Mouse (Mus musculus) liver, postnatal 0 days (tissue): ENCODE results near the gene Lrrc8a. TPM values are rescaled to one million over a fixed set of nuclear protein-coding genes. Genes with fewer than 3 reads are reported as not detected.

Experiments used
- ATAC-seq: fragments of 200-750 bp; cut with Nextera tagmentation; 2 replicates; pipeline ENCODE4 v1.8.0; 2017; ENCODE audit warnings: mild to moderate bottlenecking, moderate library complexity
- DNase-seq: peaks from one replicate; pipeline ENCODE4 v3.0.0-alpha.2; 2016
- H3K27ac ChIP-seq: fragments of 300-500 bp; sonication (generic); 2 replicates; pipeline ENCODE4 v1.5.1; 2014; ENCODE audit warnings: antibody characterized with exemption, moderate library complexity, mild to moderate bottlenecking, low read depth
- H3K27me3 ChIP-seq: fragments of 300-500 bp; sonication (generic); 2 replicates; pipeline ENCODE4 v1.6.1; 2014; ENCODE audit warnings: low read length, control low read depth, mixed read lengths; ENCODE audit not compliant: insufficient read depth
- H3K36me3 ChIP-seq: fragments of 300-500 bp; sonication (generic); replicated peaks from 2 replicates; pipeline ENCODE4 v1.6.1; 2014; ENCODE audit warnings: mild to moderate bottlenecking, control low read depth, low read length, moderate library complexity, mixed read lengths; ENCODE audit not compliant: insufficient read depth
- H3K4me1 ChIP-seq: fragments of 300-500 bp; sonication (generic); 2 replicates; pipeline ENCODE4 v1.6.1; 2014; ENCODE audit warnings: antibody characterized with exemption, mild to moderate bottlenecking, control low read depth; ENCODE audit not compliant: insufficient read depth
- H3K4me2 ChIP-seq: fragments of 300-500 bp; sonication (generic); 2 replicates; pipeline ENCODE4 v1.6.1; 2014; ENCODE audit warnings: low read depth, mild to moderate bottlenecking, low read length, moderate library complexity, mixed read lengths
- H3K4me3 ChIP-seq: fragments of 300-500 bp; sonication (generic); 2 replicates; pipeline ENCODE4 v1.5.1; 2014; ENCODE audit warnings: low read depth, low read length
- H3K9ac ChIP-seq: fragments of 300-500 bp; sonication (generic); replicated peaks from 2 replicates; pipeline ENCODE4 v1.6.1; 2014; ENCODE audit warnings: mild to moderate bottlenecking, moderate library complexity
- H3K9me3 ChIP-seq: fragments of 300-500 bp; sonication (generic); 2 replicates; pipeline ENCODE4 v1.6.1; 2016; ENCODE audit warnings: mild to moderate bottlenecking, control low read depth, low read length, mixed read lengths
- CTCF ChIP-seq: sonication (generic); IDR thresholded peaks from 2 replicates; pipeline ENCODE4 v1.5.1; 2016; ENCODE audit warnings: antibody characterized with exemption, low read depth
- EP300 ChIP-seq: IDR thresholded peaks from 2 replicates; pipeline ENCODE4 v1.6.1; 2016; ENCODE audit warnings: antibody characterized with exemption, low read depth, mild to moderate bottlenecking
- WGBS: fragments of 180-500 bp; shearing (Covaris S2); extraction: QIAGEN DNeasy Blood & Tissue Kit; methylation state at CpG from one replicate; pipeline ENCODE4 v1.1.7; 2014; ENCODE audit not compliant: insufficient replicate concordance; 5-methylcytosine and 5-hydroxymethylcytosine counted together
- polyA plus RNA-seq: library from polyadenylated mRNA; unstranded; fragments of >200 nt; fragmentation: Nextera tagmentation; extraction: Ambion mirVana; gene quantifications from 2 replicates; pipeline ENCODE4 v1.2.1, GENCODE M21; 2015

Gene Lrrc8a
- polyA plus RNA-seq = 18.6 and 20.3 TPM in 2 replicates

DNA sequence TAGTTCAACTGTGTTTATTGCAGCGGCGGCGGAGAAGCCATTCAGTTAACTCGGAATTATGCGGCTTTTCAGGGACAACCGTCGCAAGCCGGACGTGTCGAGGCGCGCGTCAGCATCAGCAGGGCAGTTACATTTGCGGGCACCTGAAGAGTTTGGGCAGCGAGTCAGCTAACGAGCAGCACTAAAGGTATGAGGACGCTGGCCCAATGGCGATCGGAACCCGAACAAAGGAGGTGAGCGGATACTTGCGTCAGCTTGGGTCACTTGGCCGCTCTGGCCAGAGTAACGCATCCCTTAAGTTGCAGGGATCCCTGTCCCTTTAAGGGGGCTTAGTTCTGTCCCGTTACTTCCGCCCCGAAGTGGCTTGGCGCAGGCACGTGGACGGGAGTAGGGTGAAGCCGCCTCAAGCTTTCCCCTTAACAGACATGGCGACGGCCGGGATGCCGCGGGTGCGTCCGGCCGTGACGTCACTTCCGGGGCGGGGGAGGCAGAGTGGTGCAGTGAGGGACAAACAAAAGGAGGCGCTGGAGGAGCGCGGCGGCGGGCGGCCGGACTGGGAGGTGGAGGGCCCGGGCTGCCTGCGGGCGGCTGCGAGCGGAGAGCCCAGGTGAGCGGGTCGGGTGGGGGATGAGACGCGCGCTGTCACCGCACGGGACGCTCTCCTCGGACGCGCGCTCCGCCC is at the start of gene Lrrc8a:
Gene Lrrc8a, plus strand, starts transcription at position 517 of the 682 bp plus-strand sequence.
- TF ChIP-seq EP300 (peak; percentile 69; the same call in 1 of the 2 replicates), CTCF (peak; percentile 67)
- peak; percentile 100 for DNase-seq
- peak; percentile 92 for ATAC-seq
- peaks cover 43% of the 10 kb centered on the region for H3K4me1 ChIP-seq
- no peaks in the 10 kb centered on the region for H3K27me3 ChIP-seq
- no peaks in the 10 kb centered on the region for H3K9me3 ChIP-seq
- peak within 1 kb of the TSS; percentile 97 for H3K9ac ChIP-seq
- peaks cover 20% of the 10 kb centered on the region for H3K36me3 ChIP-seq
- peak within 1 kb of the TSS; percentile 87 for H3K27ac ChIP-seq
- WGBS = 1% methylated on average over 66 of the region's 67 CpGs
- peak within 1 kb of the TSS; percentile 88 for H3K4me2 ChIP-seq
- H3K4me3 ChIP-seq = peak within 1 kb of the TSS; percentile 94

DNA sequence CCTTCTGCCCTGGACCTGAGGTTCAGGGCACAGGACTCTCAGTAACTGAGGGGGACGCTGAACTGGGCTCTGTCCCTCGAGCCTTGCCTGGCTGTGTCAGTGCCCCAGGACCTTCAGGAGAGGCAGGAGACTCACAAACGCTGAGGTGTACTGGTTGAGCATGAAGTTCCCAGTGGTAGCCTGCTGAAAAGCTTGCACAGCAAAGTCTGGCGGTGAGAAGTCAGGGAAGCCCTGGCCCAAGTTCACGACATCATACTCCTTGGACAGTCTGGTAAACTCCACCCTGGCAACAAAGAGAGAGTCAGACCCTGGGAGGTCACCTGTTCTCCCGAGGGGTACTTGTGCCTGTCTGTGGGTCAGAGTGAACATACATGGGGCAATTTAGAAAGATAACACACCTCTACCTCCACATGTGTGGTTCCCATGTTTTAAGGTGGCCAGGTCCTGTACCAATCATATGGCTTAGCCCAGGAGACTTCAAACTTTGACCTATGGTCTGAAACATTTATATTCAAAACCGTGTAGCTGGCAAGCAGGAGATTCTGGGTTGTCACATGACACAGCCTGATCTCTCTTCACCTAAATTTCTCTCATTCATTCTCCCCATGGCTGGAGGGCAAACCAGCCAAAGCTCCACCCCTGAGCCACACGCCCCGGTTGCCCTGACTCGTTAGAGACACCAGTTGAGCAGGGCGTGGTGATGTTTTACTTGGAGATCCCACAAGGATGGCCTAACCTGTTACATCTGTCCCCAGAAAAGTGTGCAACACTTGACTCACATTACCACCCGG is 45.5 kb upstream of the Lrrc8a start:
- H3K27me3 ChIP-seq = no peaks in the 10 kb centered on the region
- DNase-seq (no peak), ATAC-seq (no peak)
- H3K4me1 ChIP-seq = peaks cover under 1% of the 10 kb centered on the region; the same call in 1 of the 2 replicates
- H3K36me3 ChIP-seq = peaks cover 5% of the 10 kb centered on the region
- H3K9me3 ChIP-seq = no peaks in the 10 kb centered on the region
- H3K9ac ChIP-seq = no peak overlapping the region
- H3K4me3 ChIP-seq = no peak overlapping the region
- TF ChIP-seq CTCF = no peak
- TF ChIP-seq EP300 = no peak
- H3K27ac ChIP-seq = no peak overlapping the region
- no peak overlapping the region for H3K4me2 ChIP-seq
- WGBS = 74% methylated on average over 12 of the region's 12 CpGs

DNA sequence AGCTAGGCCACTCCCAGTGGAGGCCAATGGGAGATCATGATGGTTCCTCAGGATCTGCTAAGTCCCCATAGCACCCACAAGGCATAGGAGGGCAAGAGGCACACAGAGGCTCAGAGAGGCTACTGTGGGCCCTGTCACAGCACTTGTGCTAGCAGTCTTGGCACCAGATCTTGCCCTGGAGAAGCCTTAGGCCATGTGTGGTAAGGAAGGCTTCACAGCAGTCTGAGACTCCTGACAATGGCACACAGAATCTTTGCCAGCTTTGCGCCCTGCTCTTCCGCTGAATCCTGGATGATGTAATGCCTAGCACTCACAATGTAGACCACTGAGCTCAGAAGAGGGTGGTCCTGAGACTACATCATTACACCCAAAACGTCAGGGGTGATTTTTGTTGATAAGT is 42.9 kb upstream of the Lrrc8a start:
- 82% methylated on average over 3 of the region's 3 CpGs for WGBS
- H3K4me2 ChIP-seq = no peak overlapping the region
- DNase-seq (no peak), ATAC-seq (no peak)
- no peak overlapping the region for H3K27ac ChIP-seq
- no peak overlapping the region for H3K9ac ChIP-seq
- H3K4me1 ChIP-seq = peaks cover 7% of the 10 kb centered on the region
- H3K4me3 ChIP-seq = no peak overlapping the region
- TF ChIP-seq EP300 (no peak), CTCF (no peak)
- H3K36me3 ChIP-seq = peaks cover 2% of the 10 kb centered on the region
- H3K9me3 ChIP-seq = no peaks in the 10 kb centered on the region
- H3K27me3 ChIP-seq = no peaks in the 10 kb centered on the region

DNA sequence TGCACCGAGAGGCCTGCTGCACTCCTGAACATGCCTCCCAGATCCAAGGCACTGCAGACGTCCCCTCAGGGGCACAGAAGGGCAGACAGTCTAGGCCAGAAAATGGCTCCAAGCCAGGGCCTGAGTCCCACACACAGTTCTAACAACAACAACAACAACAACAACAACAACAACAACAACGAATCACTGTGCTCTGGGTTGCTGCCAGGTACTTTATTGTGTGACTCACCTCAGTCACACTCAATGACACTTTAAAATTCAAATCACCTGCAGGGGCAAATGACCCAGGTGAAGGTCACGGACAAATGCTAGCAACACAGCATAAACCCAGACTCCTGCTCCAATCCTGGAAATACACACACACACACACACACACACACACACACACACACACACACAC is 39.5 kb upstream of the Lrrc8a start:
- Histone ChIP-seq H3K9ac (peak overlapping the region; percentile 34; the same call in 1 of the 2 replicates), H3K27me3 (no peaks in the 10 kb centered on the region), H3K27ac (peak overlapping the region; percentile 94), H3K4me3 (no peak overlapping the region), H3K36me3 (no peaks in the 10 kb centered on the region), H3K4me1 (peaks cover 9% of the 10 kb centered on the region), H3K4me2 (no peak overlapping the region), H3K9me3 (no peaks in the 10 kb centered on the region)
- WGBS = 72% methylated on average over 4 of the region's 4 CpGs
- no peak for DNase-seq
- no peak for TF ChIP-seq EP300
- TF ChIP-seq CTCF = no peak
- no peak for ATAC-seq

DNA sequence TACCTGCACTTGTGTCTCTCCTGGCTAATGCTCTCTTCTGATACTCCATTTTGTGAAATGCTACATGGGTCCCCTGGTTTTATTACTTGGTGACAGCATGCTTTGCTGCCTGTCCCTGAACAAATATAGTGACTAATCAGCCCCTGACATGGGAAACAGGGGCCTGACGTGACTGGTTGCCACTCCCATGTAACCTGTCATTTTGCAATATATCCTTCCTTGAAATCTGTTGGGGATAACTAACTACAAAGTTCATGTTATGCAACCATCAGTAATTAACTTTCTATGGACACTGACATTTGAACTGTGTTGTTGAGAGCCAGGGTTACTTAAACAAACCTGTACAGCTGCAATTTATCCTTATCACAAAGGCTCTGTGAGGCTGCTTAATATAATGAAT is 37.5 kb upstream of the Lrrc8a start:
- Histone ChIP-seq H3K27ac (peak overlapping the region; percentile 94), H3K9ac (0 out of 2 replicates have a peak overlapping the region, but pooled peaks have one; percentile 26), H3K9me3 (no peaks in the 10 kb centered on the region), H3K4me3 (no peak overlapping the region), H3K4me1 (peaks cover 15% of the 10 kb centered on the region), H3K36me3 (no peaks in the 10 kb centered on the region), H3K4me2 (no peak overlapping the region), H3K27me3 (no peaks in the 10 kb centered on the region)
- DNase-seq (no peak), ATAC-seq (peak; percentile 86)
- 21% methylated on average over 1 of the region's 1 CpGs for WGBS
- TF ChIP-seq EP300 (peak; percentile 89), CTCF (no peak)

DNA sequence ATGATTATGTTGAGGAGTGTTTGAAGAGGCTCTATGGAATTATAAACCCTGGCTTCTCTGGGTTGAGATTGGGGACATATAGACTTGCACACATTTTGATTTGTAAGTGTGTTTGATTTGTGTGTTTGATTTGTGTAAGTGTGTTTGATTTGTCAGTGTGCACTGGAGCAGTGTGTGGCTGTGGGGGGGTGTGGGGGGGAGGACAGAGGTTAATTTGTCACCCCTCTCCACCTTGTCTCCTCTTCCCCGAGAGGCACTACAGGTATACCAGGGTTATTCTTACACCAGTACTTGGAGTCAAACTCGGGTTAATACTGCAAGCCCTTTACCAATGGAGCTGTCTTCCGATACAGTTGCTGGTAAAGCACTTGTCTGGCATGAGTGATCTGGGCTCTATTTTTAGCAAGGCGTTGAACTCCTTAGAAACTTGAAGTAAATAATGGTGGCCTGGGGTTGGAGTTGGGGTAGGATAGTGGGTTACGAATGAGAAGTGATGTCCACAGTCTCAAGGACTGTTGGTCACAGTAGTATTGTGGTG is 37.1 kb upstream of the Lrrc8a start:
- H3K9me3 ChIP-seq = no peaks in the 10 kb centered on the region
- no peak for DNase-seq
- no peak overlapping the region for H3K4me3 ChIP-seq
- TF ChIP-seq EP300 (no peak), CTCF (no peak)
- ATAC-seq = peak; percentile 61
- H3K27me3 ChIP-seq = no peaks in the 10 kb centered on the region
- H3K4me1 ChIP-seq = peaks cover 15% of the 10 kb centered on the region
- 50% methylated on average over 5 of the region's 5 CpGs for WGBS
- peak overlapping the region; percentile 90 for H3K27ac ChIP-seq
- H3K4me2 ChIP-seq = peak overlapping the region; percentile 31; the same call in 1 of the 2 replicates
- H3K9ac ChIP-seq = 0 out of 2 replicates have a peak overlapping the region, but pooled peaks have one; percentile 41
- no peaks in the 10 kb centered on the region for H3K36me3 ChIP-seq
